In genomic region chr8:120215416-120216141, GRCm38 (mm10) we compare ENCODE assay signal across 10 mouse cellular contexts. TPM values are rescaled to one million over a fixed set of nuclear protein-coding genes. Genes with fewer than 3 reads are reported as not detected.
DNase-seq lines count a peak whose midpoint lies in the region; ATAC-seq and TF ChIP-seq lines count a peak whose summit lies in the region.
"Had no signal": no experiment of that assay in that cellular context is flagged by ENCODE, and none has a peak within 500 bp of the region (broad histone marks: within the 10 kb centered on the region; RNA-seq: fewer than 3 reads in every experiment).

No protein-coding gene starts in this region.

- H3K9me3 ChIP-seq in intestine, postnatal 0 days (ENCODE audit: control insufficient read depth), result no peaks in the 10 kb centered on the region

- peak; percentile 55 for DNase-seq in cerebellum, adult 9-11 months
- DNase-seq in cerebellum, adult 8-10 months, result no peak
- DNase-seq in 416B (ENCODE audit: low read depth), result peak; percentile 4
- DNase-seq in gastrocnemius, postnatal 25 days, result peak; percentile 74
- DNase-seq in urinary bladder, postnatal 4 days (ENCODE audit: low spot score in 2 of 2), result no peak
- no peak for DNase-seq in left cerebral cortex, adult 11 months (ENCODE audit: low spot score)
- DNase-seq in layer of hippocampus, adult 2 months (ENCODE audit: low spot score in 2 of 2), result no peak

- H3K4me1 ChIP-seq in intestine, postnatal 0 days (replicated peaks; ENCODE audit: control insufficient read depth, insufficient read depth, low read length), result peaks cover 6% of the 10 kb centered on the region

- H3K27ac ChIP-seq in intestine, postnatal 0 days (ENCODE audit: low read depth, low read length), result 0 out of 2 replicates have a peak overlapping the region, but pooled peaks have one; percentile 41
- no peak overlapping the region for H3K27ac ChIP-seq in layer of hippocampus, adult 2 months

- no peak overlapping the region for H3K9ac ChIP-seq in intestine, postnatal 0 days (ENCODE audit: low read depth, low read length)

- no peak overlapping the region for H3K4me2 ChIP-seq in intestine, postnatal 0 days (replicated peaks; ENCODE audit: low read depth)

- no peak overlapping the region for H3K4me3 ChIP-seq in intestine, postnatal 0 days (ENCODE audit: low read depth, low read length)
- H3K4me3 ChIP-seq in layer of hippocampus, adult 2 months, result no peak overlapping the region

- H3K27me3 ChIP-seq in intestine, postnatal 0 days (replicated peaks; ENCODE audit: control insufficient read depth, insufficient read depth, low read length), result no peaks in the 10 kb centered on the region; the same call in 1 of the 2 replicates

- TF ChIP-seq CTCF in intestine, postnatal 0 days (IDR thresholded peaks at IDR 0.05; ENCODE audit: low read depth), result no peak
- TF ChIP-seq CTCF in layer of hippocampus, adult 2 months (conservative IDR thresholded peaks at IDR 0.05), result no peak

- 49% methylated on average over 7 of the region's 7 CpGs for WGBS in intestine, postnatal 0 days

- no peaks in the 10 kb centered on the region for H3K36me3 ChIP-seq in intestine, postnatal 0 days (ENCODE audit: control insufficient read depth, insufficient read depth)

- ATAC-seq in intestine, postnatal 0 days, result no peak

RNA-seq across cellular contexts. Expression of gene Gse1, which starts 12.7 kb away (rescaled TPM):
- total RNA-seq in gastrocnemius, postnatal 25 days (2021), result 10 to 100 TPM; 23.1 to 27.1 TPM
- polyA plus RNA-seq in intestine, postnatal 0 days (2015; fragmentation: Nextera tagmentation; extraction: Ambion mirVana), result 6.4 and 7.8 TPM in 2 replicates
- total RNA-seq in layer of hippocampus, adult 2 months (2021), result 100 to 1,000 TPM; 146 to 158 TPM

RNA-seq across cellular contexts. Expression of gene Fam92b, which starts 38.3 kb away (rescaled TPM):
- total RNA-seq in gastrocnemius, postnatal 25 days (2021), result not detected
- polyA plus RNA-seq in intestine, postnatal 0 days (2015; fragmentation: Nextera tagmentation; extraction: Ambion mirVana), result 0.29 TPM in 1 of 2 replicates, not detected in the other
- total RNA-seq in layer of hippocampus, adult 2 months (2021), result under 1 TPM; 0.31 to 0.91 TPM
- total RNA-seq: gastrocnemius, adult 8-10 months had no signal
- polyA plus RNA-seq: small intestine, adult 2 months had no signal

Comparison
In these comparisons a context has a peak if more than half of its experiments do, and no peak if none do; other contexts are left out.
1. DNase-seq: peak in cerebellum, adult 9-11 months (single experiment), 416B (single experiment) and gastrocnemius, postnatal 25 days (single experiment); none in cerebellum, adult 8-10 months (single experiment), urinary bladder, postnatal 4 days (0 of 2), left cerebral cortex, adult 11 months (single experiment) and layer of hippocampus, adult 2 months (0 of 2).
2. RNA of gene Gse1, which starts 12.7 kb away (total RNA-seq): 146 to 158 TPM in layer of hippocampus, adult 2 months; 23.1 to 27.1 TPM in gastrocnemius, postnatal 25 days; every median in the first group is over 4 times any median in the second.